In genomic region chr1:36603361-36603760, GRCm38 (mm10) we compare ENCODE assay signal across 8 mouse cellular contexts. TPM values are rescaled to one million over a fixed set of nuclear protein-coding genes. Genes with fewer than 3 reads are reported as not detected.
DNase-seq lines count a peak whose midpoint lies in the region; ATAC-seq and TF ChIP-seq lines count a peak whose summit lies in the region.

No protein-coding gene starts in this region.

- 0 out of 2 replicates have a peak, but pooled peaks cover 3% of the 10 kb centered on the region for H3K4me1 ChIP-seq in hindbrain, postnatal 0 days (ENCODE audit: insufficient read depth, low read length)
- H3K4me1 ChIP-seq in hindbrain, embryonic 12.5 days = no peaks in the 10 kb centered on the region
- peaks cover 19% of the 10 kb centered on the region for H3K4me1 ChIP-seq in intestine, embryonic 15.5 days (replicated peaks)
- peaks cover 4% of the 10 kb centered on the region for H3K4me1 ChIP-seq in limb, embryonic 14.5 days (ENCODE audit: control insufficient read depth, insufficient read depth, low read length)

- peak; percentile 74 for DNase-seq in hindbrain, postnatal 0 days (ENCODE audit: low spot score)
- DNase-seq in frontal cortex, adult 2 months (ENCODE audit: extremely low spot score in 1 of 2, low spot score in 1 of 2) = peak; percentile 30 to 70
- no peak for DNase-seq in limb, embryonic 14.5 days (ENCODE audit: low spot score)
- peak; percentile 45 for DNase-seq in right cerebral cortex, postnatal 14 days
- no peak for DNase-seq in c-Kit-positive CD71-positive TER-119-positive erythroid progenitor cells, embryonic 14.5 days (ENCODE audit: low spot score)
- no peak for DNase-seq in adrenal gland, adult 8-10 months

- 34% methylated on average over 9 of the region's 9 CpGs for whole genome bisulfite sequencing in hindbrain, postnatal 0 days
- 65% methylated on average over 9 of the region's 9 CpGs for WGBS in hindbrain, embryonic 12.5 days
- 62% methylated on average over 9 of the region's 9 CpGs for WGBS in intestine, embryonic 15.5 days
- WGBS in limb, embryonic 14.5 days = 58% methylated on average over 9 of the region's 9 CpGs

- no peak for TF ChIP-seq POLR2A in limb, embryonic 14.5 days (IDR thresholded peaks at IDR 0.05; ENCODE audit: borderline replicate concordance, extremely low read depth, insufficient read depth, insufficient read length)

- H3K4me3 ChIP-seq in hindbrain, postnatal 0 days (ENCODE audit: low read length) = no peak overlapping the region
- no peak overlapping the region for H3K4me3 ChIP-seq in hindbrain, embryonic 12.5 days
- no peak overlapping the region for H3K4me3 ChIP-seq in intestine, embryonic 15.5 days (replicated peaks)
- no peak overlapping the region for H3K4me3 ChIP-seq in limb, embryonic 14.5 days (replicated peaks; ENCODE audit: low read length)

- peak overlapping the region; percentile 56; the same call in 1 of the 2 replicates for H3K27ac ChIP-seq in hindbrain, postnatal 0 days
- no peak overlapping the region for H3K27ac ChIP-seq in hindbrain, embryonic 12.5 days
- peak overlapping the region; percentile 36; the same call in 1 of the 2 replicates for H3K27ac ChIP-seq in intestine, embryonic 15.5 days
- H3K27ac ChIP-seq in limb, embryonic 14.5 days (replicated peaks; ENCODE audit: low read depth, low read length) = peak overlapping the region; percentile 29; the same call in 1 of the 2 replicates

- no peak overlapping the region for H3K9ac ChIP-seq in hindbrain, postnatal 0 days (replicated peaks; ENCODE audit: low read length)
- H3K9ac ChIP-seq in hindbrain, embryonic 12.5 days = no peak overlapping the region
- no peak overlapping the region for H3K9ac ChIP-seq in intestine, embryonic 15.5 days
- H3K9ac ChIP-seq in limb, embryonic 14.5 days (ENCODE audit: low read depth, low read length, severe bottlenecking) = no peak overlapping the region

- ATAC-seq in hindbrain, postnatal 0 days = peak; percentile 57
- ATAC-seq in hindbrain, embryonic 12.5 days (ENCODE audit: low FRiP score) = no peak
- ATAC-seq in intestine, embryonic 15.5 days = 0 out of 2 replicates have a peak, but pooled peaks have one; percentile 42
- no peak for ATAC-seq in limb, embryonic 14.5 days (ENCODE audit: low FRiP score, low read depth)

- H3K9me3 ChIP-seq in hindbrain, postnatal 0 days (ENCODE audit: low read length) = no peaks in the 10 kb centered on the region
- H3K9me3 ChIP-seq in hindbrain, embryonic 12.5 days (replicated peaks) = no peaks in the 10 kb centered on the region
- no peaks in the 10 kb centered on the region for H3K9me3 ChIP-seq in intestine, embryonic 15.5 days
- H3K9me3 ChIP-seq in limb, embryonic 14.5 days (ENCODE audit: control insufficient read depth, low read length) = no peaks in the 10 kb centered on the region

- H3K4me2 ChIP-seq in hindbrain, postnatal 0 days (ENCODE audit: low read depth, low read length) = no peak overlapping the region
- H3K4me2 ChIP-seq in hindbrain, embryonic 12.5 days (replicated peaks) = no peak overlapping the region
- no peak overlapping the region for H3K4me2 ChIP-seq in intestine, embryonic 15.5 days (replicated peaks)
- H3K4me2 ChIP-seq in limb, embryonic 14.5 days (replicated peaks; ENCODE audit: low read depth, low read length, severe bottlenecking) = no peak overlapping the region

- H3K36me3 ChIP-seq in hindbrain, postnatal 0 days (ENCODE audit: insufficient read depth, low read length) = no peaks in the 10 kb centered on the region
- H3K36me3 ChIP-seq in hindbrain, embryonic 12.5 days = no peaks in the 10 kb centered on the region
- H3K36me3 ChIP-seq in intestine, embryonic 15.5 days = no peaks in the 10 kb centered on the region
- H3K36me3 ChIP-seq in limb, embryonic 14.5 days (ENCODE audit: control insufficient read depth, insufficient read depth, low read length) = no peaks in the 10 kb centered on the region

- no peak for TF ChIP-seq CTCF in hindbrain, postnatal 0 days (IDR thresholded peaks at IDR 0.05; ENCODE audit: low read depth)

- H3K27me3 ChIP-seq in hindbrain, postnatal 0 days (ENCODE audit: insufficient read depth, low read length) = no peaks in the 10 kb centered on the region
- no peaks in the 10 kb centered on the region for H3K27me3 ChIP-seq in hindbrain, embryonic 12.5 days
- no peaks in the 10 kb centered on the region for H3K27me3 ChIP-seq in intestine, embryonic 15.5 days (replicated peaks)
- H3K27me3 ChIP-seq in limb, embryonic 14.5 days (ENCODE audit: control insufficient read depth, insufficient read depth, low read length) = no peaks in the 10 kb centered on the region

RNA-seq across cellular contexts. Expression of gene Sema4c, which starts 45.2 kb away (rescaled TPM):
- 32.3 and 40.5 TPM in 2 replicates for total RNA-seq in hindbrain, postnatal 0 days (2014; rRNA removed)
- 14.4 and 14.7 TPM in 2 replicates for polyA plus RNA-seq in hindbrain, postnatal 0 days (2015; fragmentation: Nextera tagmentation; extraction: Ambion mirVana)
- 33.4 and 35.6 TPM in 2 replicates for polyA plus RNA-seq in hindbrain, embryonic 12.5 days (2016; fragmentation: Nextera tagmentation; extraction: Ambion mirVana)
- polyA plus RNA-seq in frontal cortex, adult 2 months (2012; rRNA removed) = 12.3 and 12.7 TPM in 2 replicates
- polyA plus RNA-seq in intestine, embryonic 15.5 days (2015; fragmentation: Nextera tagmentation; extraction: Ambion mirVana) = 10.6 and 11.6 TPM in 2 replicates
- polyA plus RNA-seq in limb, embryonic 14.5 days (2012; rRNA removed) = 45.9 and 48.5 TPM in 2 replicates
- polyA plus RNA-seq in limb, embryonic 14.5 days (2014; fragmentation: Nextera tagmentation; extraction: Ambion mirVana) = 2.0 and 4.0 TPM in 2 replicates
- total RNA-seq in adrenal gland, adult 8-10 months (2022) = 10 to 100 TPM; 16.6 to 28.0 (median 23.4) TPM

RNA-seq across cellular contexts. Expression of gene Ankrd39, which starts 56.1 kb away (rescaled TPM):
- total RNA-seq in hindbrain, postnatal 0 days (2014; rRNA removed) = 38.1 and 55.1 TPM in 2 replicates
- polyA plus RNA-seq in hindbrain, postnatal 0 days (2015; fragmentation: Nextera tagmentation; extraction: Ambion mirVana) = 30.8 and 32.5 TPM in 2 replicates
- polyA plus RNA-seq in hindbrain, embryonic 12.5 days (2016; fragmentation: Nextera tagmentation; extraction: Ambion mirVana) = 17.8 and 18.8 TPM in 2 replicates
- polyA plus RNA-seq in frontal cortex, adult 2 months (2012; rRNA removed) = 16.2 and 17.7 TPM in 2 replicates
- 21.2 and 23.8 TPM in 2 replicates for polyA plus RNA-seq in intestine, embryonic 15.5 days (2015; fragmentation: Nextera tagmentation; extraction: Ambion mirVana)
- polyA plus RNA-seq in limb, embryonic 14.5 days (2012; rRNA removed) = 22.4 and 26.2 TPM in 2 replicates
- 22.5 and 22.9 TPM in 2 replicates for polyA plus RNA-seq in limb, embryonic 14.5 days (2014; fragmentation: Nextera tagmentation; extraction: Ambion mirVana)
- total RNA-seq in adrenal gland, adult 8-10 months (2022) = 10 to 100 TPM; 15.4 to 26.8 (median 18.7) TPM

Comparison
In these comparisons a context has a peak if more than half of its experiments do, and no peak if none do; other contexts are left out.
1. ATAC-seq: peak in hindbrain, postnatal 0 days (single experiment) and intestine, embryonic 15.5 days (single experiment); none in hindbrain, embryonic 12.5 days (single experiment) and limb, embryonic 14.5 days (single experiment).
2. DNase-seq: peak in hindbrain, postnatal 0 days (single experiment), frontal cortex, adult 2 months (2 of 2) and right cerebral cortex, postnatal 14 days (single experiment); none in limb, embryonic 14.5 days (single experiment), c-Kit-positive CD71-positive TER-119-positive erythroid progenitor cells, embryonic 14.5 days (single experiment) and adrenal gland, adult 8-10 months (single experiment).